Mouse (Mus musculus) lung, embryonic 14.5 days (tissue): ENCODE results near the gene Pdpk1. TPM values are rescaled to one million over a fixed set of nuclear protein-coding genes. Genes with fewer than 3 reads are reported as not detected.
A peak's percentile ranks its signal among the peaks of the same experiment; 100 is the strongest.

Experiments
- ATAC-seq: fragments of 200-750 bp; cut with Nextera tagmentation; 2 replicates; pipeline ENCODE4 v1.8.0; 2017; ENCODE audit warnings: mild to moderate bottlenecking, moderate TSS enrichment, moderate library complexity; ENCODE audit not compliant: insufficient read depth
- DNase-seq: peaks from one replicate; pipeline ENCODE4 v3.0.0-alpha.2; 2015
- H3K27ac ChIP-seq: fragments of 300-500 bp; sonication (generic); 2 replicates; pipeline ENCODE4 v1.5.1; 2014; ENCODE audit warnings: low read depth, mild to moderate bottlenecking, moderate library complexity
- H3K27me3 ChIP-seq: fragments of 300-500 bp; sonication (generic); 2 replicates; pipeline ENCODE4 v1.6.1; 2014; ENCODE audit warnings: low read length, control low read depth; ENCODE audit not compliant: insufficient read depth
- H3K36me3 ChIP-seq: fragments of 300-500 bp; sonication (generic); 2 replicates; pipeline ENCODE4 v1.6.1; 2014; ENCODE audit warnings: control low read depth; ENCODE audit not compliant: insufficient read depth
- H3K4me1 ChIP-seq: fragments of 300-500 bp; sonication (generic); 2 replicates; pipeline ENCODE4 v1.6.1; 2014; ENCODE audit warnings: antibody characterized with exemption, control low read depth; ENCODE audit not compliant: insufficient read depth
- H3K4me2 ChIP-seq: fragments of 300-500 bp; sonication (generic); 2 replicates; pipeline ENCODE4 v1.6.1; 2014; ENCODE audit warnings: mild to moderate bottlenecking
- H3K4me3 ChIP-seq: fragments of 300-500 bp; sonication (generic); 2 replicates; pipeline ENCODE4 v1.5.1; 2014; ENCODE audit warnings: low read depth, low read length
- H3K9ac ChIP-seq: fragments of 300-500 bp; sonication (generic); 2 replicates; pipeline ENCODE4 v1.6.1; 2014
- H3K9me3 ChIP-seq: fragments of 300-500 bp; sonication (generic); 2 replicates; pipeline ENCODE4 v1.6.1; 2016; ENCODE audit warnings: low read depth, low read length, control low read depth
- CTCF ChIP-seq: IDR thresholded peaks from 2 replicates; pipeline ENCODE4 v1.5.1; 2016; ENCODE audit warnings: antibody characterized with exemption, low read depth
- WGBS: fragments of 180-500 bp; shearing (Covaris S2); extraction: QIAGEN DNeasy Blood & Tissue Kit; methylation state at CpG from one replicate; pipeline ENCODE4 v1.1.7; 2014; 5-methylcytosine and 5-hydroxymethylcytosine counted together
- polyA plus RNA-seq: library from polyadenylated mRNA; unstranded; fragments of >200 nt; fragmentation: Nextera tagmentation; extraction: Ambion mirVana; gene quantifications from 2 replicates; pipeline ENCODE4 v1.2.1, GENCODE M21; 2014

Gene Pdpk1
- 34.9 and 37.3 TPM in 2 replicates for polyA plus RNA-seq

DNA sequence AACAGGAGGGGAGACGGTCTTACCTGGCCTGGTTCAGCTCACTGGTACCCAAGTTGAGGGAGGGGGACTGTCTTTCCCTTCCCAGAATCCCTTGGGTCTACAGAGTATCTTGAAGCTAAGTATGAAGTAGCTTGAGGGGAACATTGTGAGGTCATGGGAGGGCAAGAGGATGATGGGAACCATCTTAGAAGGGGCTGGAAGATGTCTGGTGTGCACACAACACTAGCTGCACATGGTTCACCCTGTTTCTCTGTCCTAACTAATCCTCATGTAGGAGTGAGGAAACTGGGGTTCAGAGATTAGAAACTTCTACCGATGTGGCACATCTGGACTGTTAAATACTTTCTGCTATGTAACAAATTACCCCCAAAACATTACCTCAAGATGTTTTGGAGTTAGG is at the start of gene Pdpk1:
Gene Pdpk1 (minus strand): TSS at position 101 of the 400 bp plus-strand sequence.
- no peak for ATAC-seq
- WGBS = 86% methylated on average over 2 of the region's 2 CpGs
- no peak for DNase-seq
- Histone ChIP-seq H3K9me3 (no peaks in the 10 kb centered on the region), H3K36me3 (no peaks in the 10 kb centered on the region), H3K27me3 (no peaks in the 10 kb centered on the region; the same call in 1 of the 2 replicates), H3K27ac (no peak within 1 kb of the TSS), H3K4me1 (no peaks in the 10 kb centered on the region), H3K4me3 (peak within 1 kb of the TSS; percentile 43), H3K4me2 (peak within 1 kb of the TSS; percentile 83), H3K9ac (peak within 1 kb of the TSS; percentile 46)
- no peak for TF ChIP-seq CTCF

DNA sequence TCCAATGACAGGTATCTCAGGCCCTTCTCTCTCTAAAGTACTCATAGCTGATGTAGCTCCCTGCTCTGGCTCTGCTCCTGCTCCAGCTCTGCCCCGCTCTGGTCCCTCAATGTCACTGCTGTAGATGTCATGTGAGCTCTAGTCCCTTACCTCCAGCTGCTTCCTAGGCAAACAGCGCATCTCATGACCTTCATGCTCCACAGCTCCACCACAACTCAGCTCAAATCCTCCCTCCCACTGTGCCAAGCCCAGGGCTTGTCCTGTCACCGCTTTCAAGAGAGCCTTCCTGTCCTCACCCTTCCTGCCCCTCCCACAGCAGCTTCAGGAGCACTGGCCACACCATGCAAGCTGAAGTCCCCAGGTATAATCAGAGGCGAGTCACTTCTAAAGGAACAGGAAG is 49.0 kb upstream of the Pdpk1 start:
- no peak for TF ChIP-seq CTCF

DNA sequence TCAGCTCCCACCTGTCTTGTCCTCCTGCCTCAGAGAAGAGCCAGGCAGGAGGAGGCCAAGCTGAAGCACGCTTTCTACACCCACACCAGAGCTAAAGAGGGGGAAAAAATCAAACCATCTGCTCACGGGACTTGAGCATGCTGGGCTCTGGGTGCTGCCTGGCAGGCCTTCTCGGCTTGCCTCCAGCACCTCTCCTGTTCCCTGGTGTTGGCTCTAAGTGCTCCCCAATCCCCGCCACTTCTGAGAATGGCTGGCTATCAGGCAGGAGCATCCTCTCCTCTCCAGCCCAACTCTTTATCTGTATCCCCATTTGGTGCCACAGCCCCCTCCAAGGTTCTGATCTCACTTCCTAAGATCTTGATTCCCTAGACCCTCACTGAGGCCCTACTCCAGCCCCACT is 48.5 kb upstream of the Pdpk1 start:
- Histone ChIP-seq H3K36me3 (no peaks in the 10 kb centered on the region), H3K9ac (no peak overlapping the region), H3K4me1 (peaks cover 2% of the 10 kb centered on the region), H3K4me2 (no peak overlapping the region), H3K9me3 (no peaks in the 10 kb centered on the region), H3K27ac (no peak overlapping the region), H3K4me3 (no peak overlapping the region), H3K27me3 (no peaks in the 10 kb centered on the region)
- DNase-seq = no peak
- WGBS = 91% methylated on average over 4 of the region's 4 CpGs
- TF ChIP-seq CTCF = no peak
- ATAC-seq = no peak

More for the DNA sequence above, 49.0 kb upstream of the Pdpk1 start:
- Histone ChIP-seq H3K4me3 (no peak overlapping the region), H3K9ac (no peak overlapping the region), H3K4me1 (peaks cover 7% of the 10 kb centered on the region), H3K36me3 (no peaks in the 10 kb centered on the region), H3K27me3 (no peaks in the 10 kb centered on the region), H3K9me3 (no peaks in the 10 kb centered on the region), H3K27ac (no peak overlapping the region), H3K4me2 (no peak overlapping the region)
- DNase-seq = no peak
- 56% methylated on average over 4 of the region's 4 CpGs for WGBS
- no peak for ATAC-seq

DNA sequence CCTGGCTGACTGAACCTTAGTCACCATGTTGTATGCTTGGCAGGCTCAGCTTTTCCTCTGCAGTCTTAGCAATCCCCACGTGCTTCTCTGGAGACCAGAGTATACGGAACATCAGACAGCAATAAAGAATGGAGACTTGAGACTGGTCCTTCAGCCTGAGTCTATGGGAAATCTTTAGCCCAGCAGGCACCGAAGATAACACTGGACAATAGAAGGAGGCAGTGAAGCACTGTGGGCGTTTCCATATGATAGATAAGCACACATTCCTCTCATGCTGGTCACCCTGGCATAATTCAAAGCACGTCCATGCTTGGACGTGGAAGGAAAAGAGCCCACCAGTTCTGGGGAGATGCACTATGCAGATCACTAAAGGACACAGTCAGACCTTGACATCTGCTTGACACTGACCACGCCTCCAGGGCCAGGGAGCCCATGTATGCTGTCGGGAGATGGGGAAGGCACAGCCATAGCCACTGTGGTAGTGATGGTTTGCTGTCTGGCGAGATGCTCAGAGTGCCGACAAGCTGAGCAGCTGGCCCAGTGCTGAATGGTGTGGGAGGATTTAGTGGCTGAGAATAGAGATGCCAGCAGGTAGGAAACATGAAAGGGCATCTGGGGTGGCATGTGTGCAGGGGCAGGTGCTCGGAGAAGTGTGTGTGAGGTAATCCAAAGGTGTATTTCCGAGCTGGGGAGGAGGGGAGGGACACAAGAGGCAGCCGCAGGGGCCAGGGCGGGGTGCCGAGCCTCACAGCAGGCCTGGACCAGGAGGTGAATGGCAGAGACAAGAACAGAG is 46.5 kb upstream of the Pdpk1 start:
- no peak for TF ChIP-seq CTCF
- no peaks in the 10 kb centered on the region for H3K4me1 ChIP-seq
- 49% methylated on average over 15 of the region's 15 CpGs for WGBS
- H3K27ac ChIP-seq = no peak overlapping the region
- no peaks in the 10 kb centered on the region for H3K36me3 ChIP-seq
- H3K27me3 ChIP-seq = no peaks in the 10 kb centered on the region
- DNase-seq (no peak), ATAC-seq (no peak)
- no peak overlapping the region for H3K4me3 ChIP-seq
- no peak overlapping the region for H3K4me2 ChIP-seq
- no peaks in the 10 kb centered on the region for H3K9me3 ChIP-seq
- H3K9ac ChIP-seq = no peak overlapping the region

DNA sequence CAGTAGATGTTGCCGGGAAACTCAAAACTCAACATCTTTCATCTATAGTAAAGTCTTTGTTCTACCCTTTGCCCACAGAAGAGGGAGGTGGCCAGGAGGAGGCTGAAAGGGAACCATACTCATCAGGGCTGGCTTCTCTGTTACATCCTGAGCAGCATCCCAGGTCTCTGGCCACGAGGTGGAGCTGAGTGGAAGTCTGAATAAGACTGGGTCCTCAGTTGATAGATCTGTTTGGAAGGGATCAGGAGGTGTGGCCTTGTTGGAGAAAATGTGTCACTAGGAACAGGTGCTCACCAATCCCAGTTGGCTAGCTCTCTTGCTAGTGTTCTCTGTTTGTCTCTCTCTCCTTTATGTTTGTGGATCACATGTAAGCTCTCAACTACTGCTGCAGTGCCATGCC is 44.6 kb upstream of the Pdpk1 start:
- TF ChIP-seq CTCF = no peak
- H3K4me2 ChIP-seq = no peak overlapping the region
- H3K9ac ChIP-seq = no peak overlapping the region
- H3K9me3 ChIP-seq = no peaks in the 10 kb centered on the region
- no peak overlapping the region for H3K4me3 ChIP-seq
- no peak for DNase-seq
- no peaks in the 10 kb centered on the region for H3K36me3 ChIP-seq
- 55% methylated on average over 2 of the region's 2 CpGs for WGBS
- H3K27me3 ChIP-seq = no peaks in the 10 kb centered on the region
- no peaks in the 10 kb centered on the region for H3K4me1 ChIP-seq
- ATAC-seq = no peak
- H3K27ac ChIP-seq = no peak overlapping the region

DNA sequence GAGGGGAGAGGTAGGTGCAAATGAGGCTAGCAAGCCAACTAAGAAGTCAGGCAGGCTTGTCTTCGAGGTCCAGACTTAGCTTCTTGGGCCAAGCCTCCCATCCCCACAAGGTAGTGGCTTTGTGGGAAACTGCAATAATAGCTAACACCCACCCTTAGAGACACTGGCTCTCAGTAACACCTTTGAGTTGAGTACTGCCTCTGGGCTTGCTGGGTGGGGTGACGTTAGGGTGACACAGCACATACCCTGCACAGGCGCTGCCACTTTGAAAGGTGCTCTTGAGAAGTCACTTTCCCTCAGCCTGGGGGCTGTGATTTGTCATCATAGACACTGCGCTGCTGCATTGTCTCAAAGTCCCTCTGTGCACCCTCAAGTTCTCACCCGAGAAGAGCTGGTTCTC is 43.0 kb upstream of the Pdpk1 start:
- 83% methylated on average over 5 of the region's 5 CpGs for WGBS
- ATAC-seq (no peak), DNase-seq (no peak)
- Histone ChIP-seq H3K4me2 (no peak overlapping the region), H3K4me1 (no peaks in the 10 kb centered on the region), H3K27ac (no peak overlapping the region), H3K9ac (no peak overlapping the region), H3K9me3 (no peaks in the 10 kb centered on the region), H3K4me3 (no peak overlapping the region), H3K36me3 (0 out of 2 replicates have a peak, but pooled peaks cover 4% of the 10 kb centered on the region), H3K27me3 (no peaks in the 10 kb centered on the region)
- no peak for TF ChIP-seq CTCF

DNA sequence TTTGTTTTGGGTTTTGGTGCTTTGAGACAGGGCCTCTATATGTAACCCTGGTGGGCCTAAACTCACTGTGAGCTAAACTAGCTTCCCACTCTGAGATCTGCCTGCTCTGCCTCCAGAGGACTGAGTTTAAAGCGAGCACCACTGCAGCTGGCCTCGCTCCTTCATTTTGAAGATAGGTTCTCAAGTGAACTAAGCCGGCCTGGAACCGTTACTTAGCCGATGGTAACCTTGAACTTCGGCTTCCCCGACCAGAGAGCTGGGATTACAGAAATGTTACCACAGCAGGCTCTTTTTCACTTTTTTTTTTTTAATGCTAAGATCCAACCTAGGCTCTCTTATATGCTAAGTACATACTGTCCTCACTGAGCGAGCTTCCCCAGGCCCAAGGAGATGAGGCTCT is 42.5 kb upstream of the Pdpk1 start:
- no peak for TF ChIP-seq CTCF
- 0 out of 2 replicates have a peak, but pooled peaks cover 4% of the 10 kb centered on the region for H3K36me3 ChIP-seq
- no peaks in the 10 kb centered on the region for H3K9me3 ChIP-seq
- H3K27ac ChIP-seq = no peak overlapping the region
- no peak overlapping the region for H3K9ac ChIP-seq
- ATAC-seq (no peak), DNase-seq (no peak)
- H3K4me3 ChIP-seq = no peak overlapping the region
- H3K4me1 ChIP-seq = no peaks in the 10 kb centered on the region
- H3K4me2 ChIP-seq = no peak overlapping the region
- H3K27me3 ChIP-seq = no peaks in the 10 kb centered on the region
- WGBS = 85% methylated on average over 8 of the region's 8 CpGs
